Mouse (Mus musculus): ENCODE results near the gene 4930579F01Rik. TPM values are rescaled to one million over a fixed set of nuclear protein-coding genes. Genes with fewer than 3 reads are reported as not detected.

4930579F01Rik gene
- total and polyA plus RNA-seq, 3 experiments, result not detected

- H3K9ac ChIP-seq (ENCODE audit: insufficient read depth, low read depth), result no peak within 1 kb of the TSS
- peaks cover 5% of the 10 kb centered on the region for H3K9me3 ChIP-seq (replicated peaks; ENCODE audit: low read length)
- TF ChIP-seq TBP (conservative IDR thresholded peaks at IDR 0.05; ENCODE audit: low read depth, low read length), result no peak
- no peak for TF ChIP-seq ZKSCAN1 (IDR thresholded peaks at IDR 0.05; ENCODE audit: borderline replicate concordance, low read depth, low read length)
- no peak for TF ChIP-seq ZMIZ1 (IDR thresholded peaks at IDR 0.05; ENCODE audit: low read depth, low read length)
- TF ChIP-seq BHLHE40 (IDR thresholded peaks at IDR 0.05; ENCODE audit: low read depth, low read length), result no peak
- no peak for TF ChIP-seq SMC3 (IDR thresholded peaks at IDR 0.05; ENCODE audit: low read depth, low read length)
- no peak for TF ChIP-seq ETS1 (conservative IDR thresholded peaks at IDR 0.05; ENCODE audit: low read depth, low read length)
- no peak for TF ChIP-seq E2F4 (IDR thresholded peaks at IDR 0.05; ENCODE audit: insufficient replicate concordance, low read depth, low read length)
- no peak for TF ChIP-seq POLR2A (IDR thresholded peaks at IDR 0.05; ENCODE audit: low read depth, low read length)
- no peak for TF ChIP-seq ELF1 (IDR thresholded peaks at IDR 0.05; ENCODE audit: low read depth, low read length)
- no peak for TF ChIP-seq MAZ (IDR thresholded peaks at IDR 0.05; ENCODE audit: low read depth, low read length)
- TF ChIP-seq JUN (IDR thresholded peaks at IDR 0.05; ENCODE audit: insufficient read depth, low read depth, low read length), result no peak
- TF ChIP-seq GABPA (IDR thresholded peaks at IDR 0.05; ENCODE audit: insufficient replicate concordance, low read depth, low read length), result no peak
- no peak for TF ChIP-seq TCF12 (IDR thresholded peaks at IDR 0.05; ENCODE audit: low read depth, low read length)
- no peak for TF ChIP-seq KAT2A (IDR thresholded peaks at IDR 0.05; ENCODE audit: insufficient replicate concordance, low read length)
- no peak for TF ChIP-seq CHD2 (IDR thresholded peaks at IDR 0.05; ENCODE audit: low read length)
- no peak within 1 kb of the TSS for H3K4me2 ChIP-seq (ENCODE audit: insufficient read depth, low read depth, poor library complexity, severe bottlenecking)
- H3K79me2 ChIP-seq (replicated peaks; ENCODE audit: control insufficient read depth, extremely low read depth, insufficient read depth, poor library complexity, severe bottlenecking), result no peaks in the 10 kb centered on the region
- dilution Hi-C loops (cut with MboI; ENCODE audit: extremely low pct_ligation_motif_present, extremely low pct_unique_long_range_greater_than_20kb, low sequenced_read_pairs), result no loop called here
- H3K4me3 ChIP-seq (replicated peaks in 1 of 3; ENCODE audit: low read depth in 2 of 3, low read length in 2 of 3, poor library complexity in 1 of 3), result no peak within 1 kb of the TSS
- no peaks in the 10 kb centered on the region for H3K27me3 ChIP-seq (replicated peaks)
- no peak for DNase-seq (ENCODE audit: extremely low read depth)
- no peak within 1 kb of the TSS for H3K27ac ChIP-seq (ENCODE audit: insufficient read depth, low read depth)
- in situ Hi-C loops (cut with MboI; ENCODE audit: low pct_ligation_motif_present, low pct_unique_long_range_greater_than_20kb, low sequenced_read_pairs), result no loop called here
- H3K4me1 ChIP-seq (ENCODE audit: control insufficient read depth in 1 of 2, insufficient read depth in 2 of 2), result no peaks in the 10 kb centered on the region
- H3K36me3 ChIP-seq (replicated peaks in 1 of 2; ENCODE audit: control insufficient read depth in 1 of 2, insufficient read depth in 1 of 2, low read length in 1 of 2), result no peaks in the 10 kb centered on the region
These were observed 24.1 kb upstream of the 4930579F01Rik start, which contains the start of gene Adh7 for GRCm38 (mm10) chr3:138217631-138218264. Gene Adh7, plus strand, starts transcription at chr3:138217760.

DNA sequence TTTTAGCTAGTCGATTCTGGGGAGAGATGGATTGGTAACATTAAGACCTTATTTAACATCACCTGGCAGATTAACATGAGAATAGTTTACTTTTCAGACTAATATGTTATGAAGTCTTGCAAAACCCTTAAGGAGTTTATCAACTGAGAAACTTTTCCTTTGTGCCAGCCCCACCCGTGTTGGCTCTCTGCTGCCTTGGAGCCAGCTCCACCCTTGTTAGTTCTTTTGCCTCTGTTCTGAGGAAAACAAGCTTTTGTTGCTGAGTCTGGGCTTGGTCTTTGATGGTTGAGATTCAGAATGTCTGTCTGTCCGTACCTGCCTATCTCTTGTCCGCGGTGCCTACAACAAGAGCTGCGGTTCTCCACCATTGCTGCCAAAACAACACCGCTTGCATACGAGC lies 22.5 kb upstream of the 4930579F01Rik start:
- no peaks in the 10 kb centered on the region for H3K27me3 ChIP-seq (replicated peaks)
- in situ Hi-C loops (cut with MboI; ENCODE audit: low pct_ligation_motif_present, low pct_unique_long_range_greater_than_20kb, low sequenced_read_pairs) (no loop called here), dilution Hi-C loops (cut with MboI; ENCODE audit: extremely low pct_ligation_motif_present, extremely low pct_unique_long_range_greater_than_20kb, low sequenced_read_pairs) (no loop called here)
- no peak overlapping the region for H3K27ac ChIP-seq (ENCODE audit: insufficient read depth, low read depth)
- no peaks in the 10 kb centered on the region for H3K36me3 ChIP-seq (replicated peaks in 1 of 2; ENCODE audit: control insufficient read depth in 1 of 2, insufficient read depth in 1 of 2, low read length in 1 of 2)
- DNase-seq (ENCODE audit: extremely low read depth), result no peak
- peaks cover 5% of the 10 kb centered on the region for H3K9me3 ChIP-seq (replicated peaks; ENCODE audit: low read length)
- H3K9ac ChIP-seq (ENCODE audit: insufficient read depth, low read depth), result no peak overlapping the region
- H3K4me2 ChIP-seq (ENCODE audit: insufficient read depth, low read depth, poor library complexity, severe bottlenecking), result no peak overlapping the region
- no peak overlapping the region for H3K4me3 ChIP-seq (replicated peaks in 1 of 3; ENCODE audit: low read depth in 2 of 3, low read length in 2 of 3, poor library complexity in 1 of 3)
- H3K79me2 ChIP-seq (replicated peaks; ENCODE audit: control insufficient read depth, extremely low read depth, insufficient read depth, poor library complexity, severe bottlenecking), result no peaks in the 10 kb centered on the region
- no peak for TF ChIP-seq SIN3A (IDR thresholded peaks at IDR 0.05; ENCODE audit: low read length)
- no peak for TF ChIP-seq ELF1 (IDR thresholded peaks at IDR 0.05; ENCODE audit: low read depth, low read length)
- TF ChIP-seq ETS1 (conservative IDR thresholded peaks at IDR 0.05; ENCODE audit: low read depth, low read length), result no peak
- no peak for TF ChIP-seq JUND (conservative IDR thresholded peaks at IDR 0.05; ENCODE audit: low read depth, low read length)
- H3K4me1 ChIP-seq (ENCODE audit: control insufficient read depth in 1 of 2, insufficient read depth in 2 of 2), result no peaks in the 10 kb centered on the region; a peak in 1 of 4 replicates
